Mouse (Mus musculus) small intestine, adult 2 months (tissue): ENCODE results near the gene Snn. TPM values are rescaled to one million over a fixed set of nuclear protein-coding genes. Genes with fewer than 3 reads are reported as not detected.
A peak's percentile ranks its signal among the peaks of the same experiment; 100 is the strongest.
"Not testable (repeated sequence)": the region's sequence is repeated elsewhere in the genome, so short reads cannot be mapped to it uniquely, and the experiment has no call there.

Source experiments
- H3K27ac ChIP-seq: fragments of 200-500 bp; 2 replicates; pipeline ENCODE4 v1.5.1; 2012; ENCODE audit warnings: low read depth, low read length, control low read depth, inconsistent platforms; ENCODE audit not compliant: insufficient read depth
- H3K27me3 ChIP-seq: fragments of 200-500 bp; 2 replicates; pipeline ENCODE4 v1.6.1; 2012; ENCODE audit warnings: mild to moderate bottlenecking, moderate library complexity, low read length, inconsistent platforms; ENCODE audit not compliant: control insufficient read depth, insufficient read depth
- H3K36me3 ChIP-seq: fragments of 200-500 bp; 2 replicates; pipeline ENCODE4 v1.6.1; 2012; ENCODE audit warnings: mild to moderate bottlenecking, low read length, control low read depth, inconsistent platforms; ENCODE audit not compliant: control insufficient read depth, insufficient read depth
- H3K4me1 ChIP-seq: fragments of 200-500 bp; 2 replicates; pipeline ENCODE4 v1.6.1; 2012; ENCODE audit warnings: low read length, inconsistent platforms, mixed read lengths; ENCODE audit not compliant: control insufficient read depth, insufficient read depth, insufficient read length
- H3K4me3 ChIP-seq: fragments of 200-500 bp; 2 replicates; pipeline ENCODE4 v1.5.1; 2012; ENCODE audit warnings: low read depth, mild to moderate bottlenecking, control low read depth, inconsistent platforms, low read length, moderate library complexity
- CTCF ChIP-seq: fragments of 200-500 bp; IDR thresholded peaks from 2 replicates; pipeline ENCODE4 v1.5.1; 2012; ENCODE audit warnings: low read depth, mild to moderate bottlenecking, control low read depth, inconsistent platforms, low read length, moderate library complexity, mixed read lengths; ENCODE audit not compliant: insufficient replicate concordance, insufficient read length; ENCODE audit errors: extremely low read depth
- POLR2A ChIP-seq: fragments of 200-500 bp; IDR thresholded peaks from 2 replicates; pipeline ENCODE4 v1.6.1; 2012; ENCODE audit warnings: low read depth, mild to moderate bottlenecking, control low read depth, inconsistent platforms, low read length, moderate library complexity
- WGBS: fragments of 180-500 bp; shearing (Covaris S2); methylation state at CpG from one replicate; pipeline ENCODE4 v1.1.7; 2018; 5-methylcytosine and 5-hydroxymethylcytosine counted together
- polyA plus RNA-seq: library from polyadenylated mRNA; depleted of rRNA; stranded (reverse); fragments of >200 nt; gene quantifications from 2 replicates; pipeline ENCODE4 v1.2.3, GENCODE M21; 2012; rRNA removed

Gene Snn
- polyA plus RNA-seq: 3.4 and 4.3 TPM in 2 replicates

GRCm38 (mm10) chr16:11060645-11061044, at the start of gene Snn:
Gene Snn (plus strand): TSS chr16:11060945.
- H3K27ac ChIP-seq: no peak within 1 kb of the TSS
- H3K4me3 ChIP-seq: no peak within 1 kb of the TSS
- H3K27me3 ChIP-seq: no peaks in the 10 kb centered on the region
- no peaks in the 10 kb centered on the region for H3K36me3 ChIP-seq
- H3K4me1 ChIP-seq: peaks cover 5% of the 10 kb centered on the region; the same call in 1 of the 2 replicates
- TF ChIP-seq POLR2A: no peak
- TF ChIP-seq CTCF: no peak
- WGBS: 88% methylated on average over 4 of the region's 4 CpGs

GRCm38 (mm10) chr16:11011206-11011605, 49.5 kb upstream of the Snn start:
- TF ChIP-seq CTCF (no peak), POLR2A (no peak)
- H3K27ac ChIP-seq: 0 out of 2 replicates have a peak overlapping the region, but pooled peaks have one; percentile 2
- WGBS: 58% methylated on average over 2 of the region's 2 CpGs

GRCm38 (mm10) chr16:11011939-11012338, 48.8 kb upstream of the Snn start:
- Histone ChIP-seq H3K27ac (no peak overlapping the region; the same call in 1 of the 2 replicates), H3K4me3 (no peak overlapping the region), H3K27me3 (no peaks in the 10 kb centered on the region), H3K4me1 (peaks cover 30% of the 10 kb centered on the region), H3K36me3 (no peaks in the 10 kb centered on the region)
- TF ChIP-seq CTCF: no peak
- TF ChIP-seq POLR2A: no peak
- WGBS: 87% methylated on average over 4 of the region's 4 CpGs

More at GRCm38 (mm10) chr16:11011206-11011605, 49.5 kb upstream of the Snn start:
- Histone ChIP-seq H3K36me3 (no peaks in the 10 kb centered on the region), H3K27me3 (no peaks in the 10 kb centered on the region), H3K4me3 (no peak overlapping the region), H3K4me1 (peaks cover 34% of the 10 kb centered on the region)

GRCm38 (mm10) chr16:11012571-11013463, 47.9 kb upstream of the Snn start:
- peak overlapping the region; percentile 74 for H3K27ac ChIP-seq
- WGBS: 46% methylated on average over 11 of the region's 11 CpGs
- H3K27me3 ChIP-seq: no peaks in the 10 kb centered on the region

GRCm38 (mm10) chr16:11013464-11014147, 47.1 kb upstream of the Snn start:
- 85% methylated on average over 15 of the region's 19 CpGs for WGBS
- not testable (repeated sequence) for H3K36me3 ChIP-seq, H3K27me3 ChIP-seq, H3K4me3 ChIP-seq, H3K27ac ChIP-seq
- peaks cover 22% of the 10 kb centered on the region; the same call in 1 of the 2 replicates for H3K4me1 ChIP-seq

More at GRCm38 (mm10) chr16:11012571-11013463, 47.9 kb upstream of the Snn start:
- no peaks in the 10 kb centered on the region for H3K36me3 ChIP-seq
- H3K4me3 ChIP-seq: no peak overlapping the region
- peaks cover 27% of the 10 kb centered on the region for H3K4me1 ChIP-seq
- no peak for TF ChIP-seq CTCF
- no peak for TF ChIP-seq POLR2A

GRCm38 (mm10) chr16:11014407-11014806, 46.3 kb upstream of the Snn start:
- Histone ChIP-seq H3K36me3 (no peaks in the 10 kb centered on the region), H3K4me3 (no peak overlapping the region), H3K4me1 (peaks cover 19% of the 10 kb centered on the region; the same call in 1 of the 2 replicates), H3K27ac (no peak overlapping the region), H3K27me3 (no peaks in the 10 kb centered on the region)
- WGBS: 75% methylated on average over 3 of the region's 3 CpGs
- TF ChIP-seq POLR2A: no peak
- no peak for TF ChIP-seq CTCF

- Histone ChIP-seq H3K4me1 (peaks cover 17% of the 10 kb centered on the region; the same call in 1 of the 2 replicates), H3K36me3 (no peaks in the 10 kb centered on the region), H3K27me3 (no peaks in the 10 kb centered on the region), H3K4me3 (no peak overlapping the region), H3K27ac (no peak overlapping the region)
- TF ChIP-seq POLR2A (no peak), CTCF (no peak)
- WGBS: 23% methylated on average over 4 of the region's 4 CpGs
Measured at GRCm38 (mm10) chr16:11016353-11016752, 44.4 kb upstream of the Snn start.
